Mouse (Mus musculus) small intestine, adult 2 months (tissue): Measurements from ENCODE around the gene Col4a2. TPM values are rescaled to one million over a fixed set of nuclear protein-coding genes. Genes with fewer than 3 reads are reported as not detected.

Source experiments
- H3K27ac ChIP-seq: fragments of 200-500 bp; 2 replicates; pipeline ENCODE4 v1.5.1; 2012; ENCODE audit warnings: low read depth, low read length, control low read depth, inconsistent platforms; ENCODE audit not compliant: insufficient read depth
- H3K27me3 ChIP-seq: fragments of 200-500 bp; 2 replicates; pipeline ENCODE4 v1.6.1; 2012; ENCODE audit warnings: mild to moderate bottlenecking, moderate library complexity, low read length, inconsistent platforms; ENCODE audit not compliant: control insufficient read depth, insufficient read depth
- H3K36me3 ChIP-seq: fragments of 200-500 bp; 2 replicates; pipeline ENCODE4 v1.6.1; 2012; ENCODE audit warnings: mild to moderate bottlenecking, low read length, control low read depth, inconsistent platforms; ENCODE audit not compliant: control insufficient read depth, insufficient read depth
- H3K4me1 ChIP-seq: fragments of 200-500 bp; 2 replicates; pipeline ENCODE4 v1.6.1; 2012; ENCODE audit warnings: low read length, inconsistent platforms, mixed read lengths; ENCODE audit not compliant: control insufficient read depth, insufficient read depth, insufficient read length
- H3K4me3 ChIP-seq: fragments of 200-500 bp; 2 replicates; pipeline ENCODE4 v1.5.1; 2012; ENCODE audit warnings: low read depth, mild to moderate bottlenecking, control low read depth, inconsistent platforms, low read length, moderate library complexity
- CTCF ChIP-seq: fragments of 200-500 bp; IDR thresholded peaks from 2 replicates; pipeline ENCODE4 v1.5.1; 2012; ENCODE audit warnings: low read depth, mild to moderate bottlenecking, control low read depth, inconsistent platforms, low read length, moderate library complexity, mixed read lengths; ENCODE audit not compliant: insufficient replicate concordance, insufficient read length; ENCODE audit errors: extremely low read depth
- POLR2A ChIP-seq: fragments of 200-500 bp; IDR thresholded peaks from 2 replicates; pipeline ENCODE4 v1.6.1; 2012; ENCODE audit warnings: low read depth, mild to moderate bottlenecking, control low read depth, inconsistent platforms, low read length, moderate library complexity
- WGBS: fragments of 180-500 bp; shearing (Covaris S2); methylation state at CpG from one replicate; pipeline ENCODE4 v1.1.7; 2018; 5-methylcytosine and 5-hydroxymethylcytosine counted together
- polyA plus RNA-seq: library from polyadenylated mRNA; depleted of rRNA; stranded (reverse); fragments of >200 nt; gene quantifications from 2 replicates; pipeline ENCODE4 v1.2.3, GENCODE M21; 2012

The Col4a2 gene
- polyA plus RNA-seq, 1 experiment = 35.6 TPM

DNA sequence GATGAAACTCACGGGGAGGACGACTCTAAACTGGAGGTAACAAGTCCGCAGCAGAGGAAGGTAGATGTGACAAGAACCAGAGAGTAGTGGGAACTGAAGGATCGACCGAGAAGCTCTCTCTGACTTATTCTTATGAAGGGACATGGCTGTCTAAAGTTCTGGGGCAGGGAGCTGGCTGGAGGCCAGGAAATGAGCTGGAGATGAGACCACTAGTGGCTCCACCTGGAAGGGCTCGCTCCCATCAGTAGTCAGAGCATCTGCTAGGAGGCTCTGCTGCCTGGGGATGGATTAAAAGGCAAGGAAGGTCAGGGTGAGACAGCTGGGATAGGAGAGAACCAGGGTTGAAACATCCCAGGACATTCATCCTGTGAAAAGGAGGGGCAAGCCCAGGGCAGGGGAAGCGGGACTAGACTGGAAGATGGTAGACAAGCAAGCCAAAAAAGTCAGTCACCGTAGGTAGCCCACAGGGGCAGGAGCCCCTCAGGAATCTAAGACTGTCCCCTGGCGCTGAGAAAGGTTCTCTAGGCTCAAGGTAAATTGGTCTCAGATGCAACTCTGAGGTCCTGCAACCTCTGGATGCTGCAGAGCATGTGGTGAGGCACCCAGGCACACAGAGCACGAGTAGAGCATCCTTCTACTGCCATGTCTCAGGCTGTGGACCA is 16.2 kb upstream of the Col4a2 start:
- no peaks in the 10 kb centered on the region for H3K27me3 ChIP-seq
- H3K4me1 ChIP-seq = no peaks in the 10 kb centered on the region
- H3K36me3 ChIP-seq = no peaks in the 10 kb centered on the region
- no peak overlapping the region for H3K4me3 ChIP-seq
- TF ChIP-seq POLR2A = no peak
- no peak for TF ChIP-seq CTCF
- H3K27ac ChIP-seq = no peak overlapping the region
- 71% methylated on average over 10 of the region's 10 CpGs for WGBS

DNA sequence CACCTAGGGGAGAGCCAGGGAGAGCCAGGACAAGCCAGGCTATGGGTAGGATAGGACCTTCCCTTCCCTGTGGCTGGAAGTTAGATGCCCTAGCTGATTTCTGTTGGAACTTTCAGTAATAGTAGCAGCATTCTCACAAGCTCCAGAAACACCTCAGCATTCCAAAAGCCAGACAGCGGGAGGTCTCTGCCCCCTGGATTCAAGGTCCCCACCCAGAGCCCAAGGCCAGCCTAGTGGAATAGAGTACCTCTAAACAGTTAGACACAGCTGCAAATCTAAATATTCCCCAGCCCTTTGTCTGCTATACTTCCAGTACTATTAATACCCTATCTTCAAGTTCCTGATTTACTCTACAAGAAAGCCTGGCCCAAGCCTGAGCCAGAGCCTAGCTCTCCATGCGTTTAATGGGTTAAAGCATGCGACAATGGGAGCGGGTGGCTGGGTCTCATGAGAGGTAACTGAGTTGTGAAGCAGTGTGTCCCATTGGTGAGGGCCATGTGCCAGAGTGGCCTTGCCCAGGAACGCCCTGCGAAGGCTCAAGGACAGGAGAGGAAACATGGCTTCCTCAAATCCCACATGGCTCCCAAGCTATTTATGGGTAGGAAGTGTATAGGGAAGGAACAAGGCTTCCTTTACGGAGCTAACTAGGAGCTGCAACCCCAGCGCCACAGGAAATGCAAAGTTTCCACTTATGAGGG is 15.3 kb upstream of the Col4a2 start:
- TF ChIP-seq POLR2A = no peak
- no peak for TF ChIP-seq CTCF
- Histone ChIP-seq H3K27me3 (no peaks in the 10 kb centered on the region), H3K4me3 (no peak overlapping the region), H3K36me3 (no peaks in the 10 kb centered on the region), H3K4me1 (no peaks in the 10 kb centered on the region), H3K27ac (no peak overlapping the region)
- WGBS = 76% methylated on average over 8 of the region's 8 CpGs

GRCm38 (mm10) chr8:11298531-11299316 is 13.9 kb upstream of the Col4a2 start:
- Histone ChIP-seq H3K36me3 (no peaks in the 10 kb centered on the region), H3K4me1 (no peaks in the 10 kb centered on the region), H3K4me3 (no peak overlapping the region), H3K27me3 (no peaks in the 10 kb centered on the region), H3K27ac (peak overlapping the region; percentile 39)
- WGBS = 58% methylated on average over 12 of the region's 12 CpGs
- TF ChIP-seq CTCF (no peak), POLR2A (no peak)

DNA sequence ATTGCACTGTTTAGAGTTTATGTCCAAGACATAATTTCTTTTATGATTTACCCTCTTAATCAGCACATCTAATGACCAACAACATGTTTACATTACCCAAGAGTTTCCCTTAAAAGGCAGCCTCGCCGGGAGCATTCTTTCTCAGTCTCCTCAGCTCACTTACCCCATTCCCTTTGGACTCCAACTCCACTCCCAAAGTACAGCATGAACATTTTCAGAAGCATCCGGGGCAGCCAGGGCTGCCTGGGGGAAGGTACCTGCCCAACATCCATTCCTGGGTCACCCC is 13.3 kb upstream of the Col4a2 start:
- Histone ChIP-seq H3K27me3 (no peaks in the 10 kb centered on the region), H3K4me3 (no peak overlapping the region), H3K27ac (peak overlapping the region; percentile 67), H3K36me3 (no peaks in the 10 kb centered on the region), H3K4me1 (no peaks in the 10 kb centered on the region; the same call in 1 of the 2 replicates)
- WGBS = 52% methylated on average over 3 of the region's 3 CpGs
- TF ChIP-seq CTCF = no peak
- TF ChIP-seq POLR2A = no peak

DNA sequence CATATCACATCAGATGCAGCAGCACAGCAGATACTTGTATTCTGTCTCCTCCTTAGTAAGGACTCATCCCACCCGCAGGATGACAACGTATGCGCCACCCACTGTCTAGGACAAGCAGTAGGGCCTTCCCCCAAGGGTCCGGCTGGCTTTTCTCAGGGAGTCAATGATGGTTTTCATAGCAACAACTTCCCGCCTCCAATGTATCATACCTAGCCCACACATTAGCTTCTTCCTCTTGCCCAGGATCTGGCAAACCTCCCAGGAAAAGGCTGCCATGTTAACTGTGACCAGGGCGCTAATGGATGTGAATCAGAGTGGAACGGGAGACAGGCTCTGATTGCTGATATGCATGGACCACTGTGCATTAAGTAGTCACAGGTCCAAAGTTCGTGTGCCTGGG is 12.2 kb upstream of the Col4a2 start:
- H3K27me3 ChIP-seq = no peaks in the 10 kb centered on the region
- H3K27ac ChIP-seq = no peak overlapping the region
- no peaks in the 10 kb centered on the region for H3K36me3 ChIP-seq
- H3K4me3 ChIP-seq = no peak overlapping the region
- 71% methylated on average over 8 of the region's 8 CpGs for WGBS
- H3K4me1 ChIP-seq = no peaks in the 10 kb centered on the region; the same call in 1 of the 2 replicates
- TF ChIP-seq CTCF (no peak), POLR2A (no peak)

- no peak for TF ChIP-seq POLR2A
- no peak for TF ChIP-seq CTCF
- Histone ChIP-seq H3K36me3 (no peaks in the 10 kb centered on the region), H3K4me3 (no peak overlapping the region), H3K4me1 (no peaks in the 10 kb centered on the region; the same call in 1 of the 2 replicates), H3K27ac (no peak overlapping the region), H3K27me3 (no peaks in the 10 kb centered on the region)
- 80% methylated on average over 6 of the region's 6 CpGs for WGBS
These were observed 8.5 kb upstream of the Col4a2 start for GRCm38 (mm10) chr8:11304027-11304601.

GRCm38 (mm10) chr8:11305539-11305938 is 7.1 kb upstream of the Col4a2 start:
- 53% methylated on average over 1 of the region's 1 CpGs for WGBS
- H3K4me3 ChIP-seq = no peak overlapping the region
- no peaks in the 10 kb centered on the region; the same call in 1 of the 2 replicates for H3K4me1 ChIP-seq
- no peaks in the 10 kb centered on the region for H3K27me3 ChIP-seq
- H3K27ac ChIP-seq = no peak overlapping the region
- no peaks in the 10 kb centered on the region for H3K36me3 ChIP-seq
- no peak for TF ChIP-seq CTCF
- TF ChIP-seq POLR2A = no peak
